In genomic region chr2:110596932-110597331, GRCm38 (mm10) we compare ENCODE assay signal across 27 mouse cellular contexts. TPM values are rescaled to one million over a fixed set of nuclear protein-coding genes. Genes with fewer than 3 reads are reported as not detected.
DNase-seq lines count a peak whose midpoint lies in the region; ATAC-seq lines count a peak whose summit lies in the region.
"Had no signal": no experiment of that assay in that cellular context is flagged by ENCODE, and none has a peak within 500 bp of the region (broad histone marks: within the 10 kb centered on the region; RNA-seq: fewer than 3 reads in every experiment).

Gene Slc5a12 (plus strand): TSS chr2:110597298.

- H3K9ac ChIP-seq in midbrain, embryonic 11.5 days (ENCODE audit: low read length), result no peak within 1 kb of the TSS
- no peak within 1 kb of the TSS for H3K9ac ChIP-seq in midbrain, embryonic 13.5 days (replicated peaks)
- no peak within 1 kb of the TSS for H3K9ac ChIP-seq in hindbrain, embryonic 16.5 days (ENCODE audit: low read depth, low read length)
- H3K9ac ChIP-seq: embryonic facial prominence, embryonic 15.5 days; heart, embryonic 15.5 days had no signal

- 92% methylated on average over 2 of the region's 2 CpGs for WGBS in midbrain, embryonic 11.5 days
- 85% methylated on average over 2 of the region's 2 CpGs for WGBS in midbrain, embryonic 13.5 days
- 79% methylated on average over 2 of the region's 2 CpGs for WGBS in hindbrain, embryonic 16.5 days

- DNase-seq in kidney, adult 11 months, result peak; percentile 73
- DNase-seq in kidney, adult 18-20 months, result no peak
- DNase-seq in midbrain, embryonic 11.5 days (ENCODE audit: low spot score, missing footprints), result peak; percentile 17
- peak; percentile 50 to 73 for DNase-seq in kidney, postnatal 25 days
- DNase-seq in heart, adult 18-20 months, result no peak
- DNase-seq: adrenal gland, adult 8-10 months; adrenal gland, postnatal 36 days; B cell, adult 2 months; cerebellum, adult 2 months; cerebellum, postnatal 10 days; embryo, embryonic 11 days; gastrocnemius, postnatal 36 days; heart, adult 11 months; heart, postnatal 14 days had no signal

- H3K27ac ChIP-seq in midbrain, embryonic 11.5 days (ENCODE audit: low read depth, low read length), result no peak within 1 kb of the TSS
- no peak within 1 kb of the TSS for H3K27ac ChIP-seq in midbrain, embryonic 13.5 days
- H3K27ac ChIP-seq in hindbrain, embryonic 16.5 days (ENCODE audit: low read depth, low read length), result no peak within 1 kb of the TSS
- H3K27ac ChIP-seq: embryonic facial prominence, embryonic 15.5 days; forebrain, embryonic 10.5 days; heart, embryonic 15.5 days had no signal

- H3K4me2 ChIP-seq in midbrain, embryonic 11.5 days, result no peak within 1 kb of the TSS
- no peak within 1 kb of the TSS for H3K4me2 ChIP-seq in midbrain, embryonic 13.5 days (replicated peaks)
- no peak within 1 kb of the TSS for H3K4me2 ChIP-seq in hindbrain, embryonic 16.5 days (ENCODE audit: low read length)
- H3K4me2 ChIP-seq: embryonic facial prominence, embryonic 15.5 days; heart, embryonic 11.5 days; heart, embryonic 15.5 days had no signal

- no peaks in the 10 kb centered on the region for H3K9me3 ChIP-seq in midbrain, embryonic 11.5 days (ENCODE audit: control insufficient read depth, low read length)
- no peaks in the 10 kb centered on the region for H3K9me3 ChIP-seq in midbrain, embryonic 13.5 days
- no peaks in the 10 kb centered on the region for H3K9me3 ChIP-seq in hindbrain, embryonic 16.5 days (ENCODE audit: control insufficient read depth, low read length)
- H3K9me3 ChIP-seq: embryonic facial prominence, embryonic 15.5 days; forebrain, embryonic 10.5 days; G1E; heart, embryonic 15.5 days had no signal

- H3K4me3 ChIP-seq in midbrain, embryonic 11.5 days (ENCODE audit: low read depth, low read length), result no peak within 1 kb of the TSS
- H3K4me3 ChIP-seq in midbrain, embryonic 13.5 days (replicated peaks), result no peak within 1 kb of the TSS
- H3K4me3 ChIP-seq in hindbrain, embryonic 16.5 days (ENCODE audit: low read length), result no peak within 1 kb of the TSS
- H3K4me3 ChIP-seq: embryonic facial prominence, embryonic 15.5 days; erythroblast, embryonic 14.5 days; forebrain, embryonic 10.5 days; heart, embryonic 15.5 days had no signal

- no peaks in the 10 kb centered on the region for H3K4me1 ChIP-seq in midbrain, embryonic 11.5 days (ENCODE audit: control insufficient read depth, insufficient read depth, low read length)
- no peaks in the 10 kb centered on the region for H3K4me1 ChIP-seq in midbrain, embryonic 13.5 days (replicated peaks)
- no peaks in the 10 kb centered on the region for H3K4me1 ChIP-seq in hindbrain, embryonic 16.5 days (ENCODE audit: control insufficient read depth, insufficient read depth, low read depth, low read length)
- H3K4me1 ChIP-seq: embryonic facial prominence, embryonic 15.5 days; forebrain, embryonic 10.5 days; heart, embryonic 15.5 days had no signal

- H3K27me3 ChIP-seq in midbrain, embryonic 11.5 days (ENCODE audit: control insufficient read depth, insufficient read depth, low read length), result no peaks in the 10 kb centered on the region
- H3K27me3 ChIP-seq in midbrain, embryonic 13.5 days, result no peaks in the 10 kb centered on the region
- no peaks in the 10 kb centered on the region for H3K27me3 ChIP-seq in hindbrain, embryonic 16.5 days (replicated peaks; ENCODE audit: control insufficient read depth, insufficient read depth, low read length)
- H3K27me3 ChIP-seq: embryonic facial prominence, embryonic 15.5 days; heart, embryonic 15.5 days had no signal

- ATAC-seq in midbrain, embryonic 11.5 days (ENCODE audit: low FRiP score), result no peak
- ATAC-seq in midbrain, embryonic 13.5 days, result no peak
- ATAC-seq in hindbrain, embryonic 16.5 days, result no peak
- ATAC-seq: CD4-positive, CD25-positive, alpha-beta regulatory T cell, adult 4 months; forebrain, embryonic 14.5 days had no signal

- no peaks in the 10 kb centered on the region for H3K36me3 ChIP-seq in midbrain, embryonic 11.5 days (ENCODE audit: control insufficient read depth, insufficient read depth, low read length)
- H3K36me3 ChIP-seq in midbrain, embryonic 13.5 days, result no peaks in the 10 kb centered on the region
- no peaks in the 10 kb centered on the region for H3K36me3 ChIP-seq in hindbrain, embryonic 16.5 days (ENCODE audit: control insufficient read depth, insufficient read depth, low read length)
- H3K36me3 ChIP-seq: embryonic facial prominence, embryonic 15.5 days; forebrain, embryonic 10.5 days; G1E; heart, embryonic 15.5 days had no signal

RNA-seq across cellular contexts. Expression of gene Slc5a12, which starts in this region (rescaled TPM):
- not detected in 2 replicates for polyA plus RNA-seq in midbrain, embryonic 11.5 days (2014; fragmentation: Nextera tagmentation; extraction: Ambion mirVana)
- polyA plus RNA-seq in midbrain, embryonic 13.5 days (2015; fragmentation: Nextera tagmentation; extraction: Ambion mirVana), result not detected in 2 replicates
- total RNA-seq in heart, adult 18-20 months (2021), result not detected
- polyA plus RNA-seq in hindbrain, embryonic 16.5 days (2015; fragmentation: Nextera tagmentation; extraction: Ambion mirVana), result not detected in 2 replicates
- total RNA-seq: adrenal gland, adult 8-10 months; adrenal gland, postnatal 36 days; gastrocnemius, adult 8-10 months; gastrocnemius, postnatal 36 days; heart, postnatal 14 days; hematopoietic stem cell, adult 5-6 weeks had no signal
- polyA plus RNA-seq: CD4-positive, CD25-positive, alpha-beta regulatory T cell, adult 4 months; cerebellum, adult 2 months; embryonic facial prominence, embryonic 11.5 days; embryonic facial prominence, embryonic 15.5 days; erythroblast, embryonic 14.5 days; forebrain, embryonic 10.5 days; forebrain, embryonic 14.5 days; G1E; heart, embryonic 11.5 days; heart, embryonic 15.5 days had no signal

Comparison
In these comparisons a context has a peak if more than half of its experiments do, and no peak if none do; other contexts are left out.
1. DNase-seq: peak in kidney, adult 11 months (single experiment) and kidney, postnatal 25 days (2 of 2); none in kidney, adult 18-20 months (single experiment) and heart, adult 18-20 months (0 of 2).
2. Peak in DNase-seq in midbrain, embryonic 11.5 days; RNA of the gene not detected or under 1 TPM.